Mouse (Mus musculus) inflammation-experienced regulatory T-cells, adult 6 months (primary cell): ENCODE results near the gene Zc3hav1. TPM values are rescaled to one million over a fixed set of nuclear protein-coding genes. Genes with fewer than 3 reads are reported as not detected.

Source experiments
- ATAC-seq: one replicate; pipeline ENCODE4 v1.8.0; 2017
- polyA plus RNA-seq, 3 experiments: library from polyadenylated mRNA; unstranded; fragments of 100-300 nt; shearing (Covaris generic); gene quantifications; one replicate each; pipeline ENCODE4 v1.2.1; 2017

Zc3hav1 gene
- polyA plus RNA-seq, 3 experiments from 2014 or later = 163 to 188 (median 167) TPM

- peak; percentile 25 for ATAC-seq
Measured at GRCm38 (mm10) chr6:38351930-38352329, 2.5 kb downstream of the Zc3hav1 start.

- no peak for ATAC-seq
Measured at GRCm38 (mm10) chr6:38349806-38350205, 4.6 kb downstream of the Zc3hav1 start.

GRCm38 (mm10) chr6:38348811-38349453 lies 5.5 kb downstream of the Zc3hav1 start:
- ATAC-seq = no peak

DNA sequence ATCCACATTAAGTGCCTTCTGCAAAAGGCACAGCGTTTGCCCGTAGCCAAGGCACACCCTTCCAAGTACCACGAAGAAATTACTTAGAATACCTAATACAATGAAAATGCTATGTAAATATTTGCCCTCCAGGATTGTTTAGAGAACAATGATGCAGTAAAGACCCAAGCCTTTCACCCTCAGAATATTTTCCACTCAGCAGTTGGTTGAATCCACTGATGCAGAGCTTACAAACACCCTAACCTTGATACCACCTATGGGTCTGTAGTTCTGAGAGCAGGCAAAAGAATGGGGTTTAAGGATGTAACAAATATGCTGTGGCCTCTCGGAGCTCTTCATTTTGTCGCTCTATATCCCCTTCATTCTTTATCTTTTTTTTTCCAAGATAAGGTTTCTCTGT lies 6.5 kb downstream of the Zc3hav1 start:
- ATAC-seq = no peak

DNA sequence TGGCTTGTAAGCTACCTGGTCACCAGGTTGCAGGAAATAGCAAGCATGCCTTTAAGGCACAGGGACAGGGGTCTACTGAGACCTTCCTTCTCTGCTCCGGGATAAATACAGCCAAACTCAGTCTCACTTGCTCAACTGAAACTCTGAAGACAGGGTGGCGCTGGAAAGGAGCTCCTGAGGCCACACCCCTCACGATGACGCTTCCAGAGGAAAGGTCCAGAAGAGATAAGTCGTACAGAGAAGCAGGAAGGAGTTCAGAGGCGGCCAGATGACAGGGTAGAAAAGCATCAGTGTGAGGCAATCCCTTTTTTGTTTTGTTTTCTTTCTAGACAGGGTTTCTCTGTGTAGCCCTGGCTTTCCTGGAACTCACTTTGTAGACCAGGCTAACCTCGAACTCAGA lies 8.6 kb downstream of the Zc3hav1 start:
- peak; percentile 64 for ATAC-seq

- peak; percentile 29 for ATAC-seq
Measured at GRCm38 (mm10) chr6:38344006-38344670, 10.3 kb downstream of the Zc3hav1 start.

DNA sequence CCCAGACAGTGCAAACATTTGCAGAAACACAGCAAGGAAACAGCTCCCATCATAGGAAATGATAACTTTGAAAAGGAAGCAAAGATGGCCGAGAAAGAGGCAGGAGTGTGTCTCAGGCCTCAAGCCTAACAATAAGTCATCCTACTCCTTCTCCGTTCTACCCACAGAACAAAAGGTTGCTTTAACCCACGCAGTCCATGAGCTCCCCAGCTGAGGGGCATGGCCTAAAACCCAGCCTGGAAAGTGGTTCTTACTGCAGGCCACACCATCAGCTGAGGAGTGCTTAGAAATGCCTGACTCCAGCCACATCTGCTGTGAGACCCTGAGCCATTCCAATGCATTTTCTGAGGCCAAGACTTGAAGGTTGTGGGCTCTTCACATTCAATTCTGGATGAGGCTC lies 10.8 kb downstream of the Zc3hav1 start:
- no peak for ATAC-seq

DNA sequence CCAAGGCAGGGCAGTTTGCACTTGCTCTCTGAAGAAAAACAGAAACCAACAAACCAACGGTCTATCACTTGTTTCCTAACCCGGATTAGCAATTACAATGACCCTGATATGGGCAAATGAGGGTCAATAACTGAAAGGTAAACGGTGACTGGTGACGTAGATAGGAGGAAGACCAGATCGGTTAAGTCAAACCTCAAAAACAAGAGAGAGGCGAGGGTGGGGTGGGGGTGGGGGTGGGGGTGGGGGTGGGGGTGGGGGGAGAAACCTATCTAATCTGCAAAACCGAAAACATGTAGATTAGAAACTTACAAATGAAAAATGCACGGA lies 11.8 kb downstream of the Zc3hav1 start:
- ATAC-seq = peak; percentile 19

DNA sequence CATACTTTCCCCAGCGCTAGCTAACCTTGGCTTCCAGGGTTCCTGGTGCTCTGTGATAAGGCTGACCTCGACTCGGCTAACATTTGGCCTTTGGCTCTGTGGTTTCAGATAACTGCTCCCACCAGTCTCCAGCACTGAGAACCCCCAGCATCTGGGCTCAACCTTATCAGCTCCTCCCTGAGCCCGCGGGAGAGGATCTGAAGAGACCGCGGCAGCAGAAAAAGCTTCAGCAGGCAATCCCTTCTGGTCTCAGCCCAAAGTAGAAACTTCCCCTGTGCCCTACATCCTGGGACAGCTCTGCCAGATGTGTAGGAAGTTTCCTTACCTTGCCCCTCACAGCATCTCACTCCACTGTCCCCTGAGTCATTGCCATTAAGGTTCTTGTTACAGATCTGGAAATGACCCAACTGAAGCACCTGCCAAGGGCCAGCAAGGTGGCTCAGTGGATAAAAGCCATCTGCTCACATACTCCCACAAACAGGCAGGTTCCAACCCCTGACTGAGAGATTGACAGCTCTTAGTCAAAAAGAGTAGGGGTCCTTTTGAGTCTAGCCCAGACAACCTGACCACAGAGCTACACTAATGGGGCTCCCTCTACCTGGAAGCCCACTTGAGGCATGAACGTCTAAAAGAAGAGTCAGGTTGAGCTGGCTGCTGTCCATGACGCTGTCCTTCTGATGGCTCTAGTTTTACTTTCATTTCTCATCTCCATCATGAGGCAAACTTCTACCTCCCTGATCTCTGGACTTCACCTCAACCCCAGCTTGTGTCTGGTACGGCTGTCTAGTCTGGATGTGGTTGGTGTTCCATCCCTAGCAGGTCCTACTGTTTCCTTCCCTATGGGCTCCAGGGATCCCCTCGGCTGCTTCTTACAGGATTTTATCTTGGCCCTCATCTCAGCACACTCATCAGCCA lies 12.4 kb downstream of the Zc3hav1 start:
- peak; percentile 51 for ATAC-seq

- ATAC-seq = no peak
Measured at GRCm38 (mm10) chr6:38339078-38339477, 15.3 kb downstream of the Zc3hav1 start.

GRCm38 (mm10) chr6:38337951-38338350 lies 16.5 kb downstream of the Zc3hav1 start:
- ATAC-seq = peak; percentile 36

DNA sequence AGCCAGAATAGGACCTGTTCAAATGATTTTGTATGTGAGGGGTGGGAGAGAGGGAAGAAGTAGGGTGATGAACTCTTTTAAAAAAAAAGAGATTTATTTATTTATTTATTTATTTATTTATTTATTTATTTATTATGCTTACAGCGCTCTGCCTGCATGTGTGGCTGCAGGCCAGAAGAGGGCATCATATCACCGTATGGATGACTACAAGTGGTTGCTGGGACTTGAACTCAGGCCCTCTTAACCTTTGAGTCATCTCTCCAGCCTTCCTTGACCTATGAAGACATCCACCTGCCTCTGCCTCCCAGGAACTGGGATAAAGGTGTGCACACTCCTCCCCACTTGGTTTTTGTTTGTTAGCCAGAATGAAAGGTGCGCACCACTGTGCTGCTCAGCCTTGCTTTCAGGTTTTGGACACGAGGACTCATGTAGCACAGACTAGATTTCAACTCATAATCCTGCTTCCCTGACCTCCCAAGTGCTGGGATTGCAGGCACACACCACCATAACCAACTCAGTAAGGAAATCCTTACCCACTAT lies 17.2 kb downstream of the Zc3hav1 start:
- no peak for ATAC-seq

DNA sequence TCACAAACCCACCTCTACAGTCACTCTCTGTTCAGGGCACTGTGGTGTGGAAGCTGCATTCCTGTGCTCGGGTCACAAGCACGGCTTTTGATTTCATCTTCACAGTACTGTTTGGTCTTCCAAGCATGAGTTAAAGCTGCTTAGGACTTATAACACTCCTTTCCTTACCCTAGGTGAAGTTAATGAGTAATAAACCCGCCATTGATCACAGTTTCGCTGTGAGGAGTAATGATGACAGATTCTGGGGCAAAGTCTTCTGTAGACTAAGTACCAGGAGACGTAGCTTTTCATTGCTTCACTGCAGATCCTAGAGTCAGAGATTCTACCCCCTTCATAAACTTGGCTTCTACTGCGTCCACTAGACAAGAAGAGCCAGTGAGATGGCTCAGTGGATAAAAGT lies 19.1 kb downstream of the Zc3hav1 start:
- no peak for ATAC-seq

DNA sequence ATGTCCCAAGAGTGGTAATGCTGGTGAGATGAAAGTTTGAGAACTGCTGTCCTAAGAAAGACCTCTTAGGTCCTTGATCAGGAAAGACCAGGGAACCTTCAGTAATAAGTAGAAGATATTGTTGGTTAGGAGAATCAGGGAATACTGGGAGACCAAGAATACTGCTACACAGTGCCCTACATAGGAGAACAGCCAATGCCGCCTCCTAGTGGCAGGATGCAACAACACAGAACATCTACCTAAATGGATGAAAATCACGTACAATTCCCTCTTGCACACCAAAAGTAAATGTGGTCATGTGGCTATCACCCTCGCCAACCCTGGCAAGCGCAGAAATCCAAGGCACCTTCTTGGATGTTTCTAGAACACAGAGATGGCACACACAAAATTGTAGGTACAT lies 27.8 kb downstream of the Zc3hav1 start:
- peak; percentile 36 for ATAC-seq

DNA sequence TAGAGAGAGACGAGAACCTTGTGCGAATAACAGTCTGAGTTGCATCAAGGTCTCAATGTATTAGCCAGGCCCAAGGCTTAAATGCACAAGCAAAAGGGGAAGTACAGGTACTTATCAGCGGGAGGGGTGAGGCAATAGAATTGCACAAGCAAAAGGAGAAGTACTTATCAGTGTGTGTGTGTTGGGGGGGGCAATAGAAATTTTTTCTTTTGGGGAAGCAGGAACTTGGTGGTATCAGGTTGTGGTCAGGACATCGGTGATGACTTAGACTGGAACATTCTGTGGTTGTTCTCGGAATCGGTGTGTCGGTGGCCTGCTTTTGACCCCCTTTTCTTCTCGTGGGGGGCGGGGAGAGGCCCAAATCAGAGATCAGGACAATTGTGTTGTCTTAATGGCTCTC lies 33.8 kb downstream of the Zc3hav1 start:
- no peak for ATAC-seq

DNA sequence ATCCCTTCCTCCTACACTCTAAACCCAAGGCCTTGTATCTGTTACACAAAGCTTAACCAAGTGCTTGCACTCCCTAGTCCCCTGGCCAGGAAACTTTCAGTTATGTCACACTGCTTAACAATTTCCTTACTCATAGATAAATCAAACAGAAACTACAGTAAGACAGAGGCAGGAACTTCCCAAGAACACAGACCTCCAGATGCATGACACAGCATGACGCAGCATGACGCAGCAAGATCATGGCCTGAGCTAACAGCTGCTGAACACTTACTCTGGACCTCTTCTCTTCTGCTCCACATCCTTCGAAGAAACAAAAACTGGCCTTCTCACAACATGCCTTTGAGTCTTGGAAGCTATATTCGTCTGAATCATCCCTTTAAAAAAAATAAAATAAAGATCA lies 38.4 kb downstream of the Zc3hav1 start:
- no peak for ATAC-seq

- peak; percentile 49 for ATAC-seq
Measured at GRCm38 (mm10) chr6:38309741-38310140, 44.7 kb downstream of the Zc3hav1 start.

DNA sequence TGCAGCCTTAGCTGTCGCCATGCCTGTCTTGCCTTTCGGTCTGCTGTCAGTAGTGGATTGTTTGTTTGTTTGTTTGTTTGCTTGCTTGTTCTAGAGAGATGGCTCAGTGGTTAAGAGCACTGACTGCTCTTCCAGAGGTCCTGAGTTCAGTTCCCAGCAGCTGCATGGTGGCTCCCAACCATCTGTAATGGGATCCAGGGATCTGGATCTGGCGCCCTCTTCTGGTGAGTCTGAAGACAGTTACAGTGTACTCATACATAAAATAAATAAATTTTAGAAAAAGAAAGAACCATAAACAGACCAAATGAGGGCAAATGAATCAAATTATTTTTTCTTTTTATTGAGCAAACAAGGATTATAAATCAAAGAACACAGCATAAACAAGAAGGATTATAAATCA lies 49.4 kb downstream of the Zc3hav1 start:
- ATAC-seq = no peak

DNA sequence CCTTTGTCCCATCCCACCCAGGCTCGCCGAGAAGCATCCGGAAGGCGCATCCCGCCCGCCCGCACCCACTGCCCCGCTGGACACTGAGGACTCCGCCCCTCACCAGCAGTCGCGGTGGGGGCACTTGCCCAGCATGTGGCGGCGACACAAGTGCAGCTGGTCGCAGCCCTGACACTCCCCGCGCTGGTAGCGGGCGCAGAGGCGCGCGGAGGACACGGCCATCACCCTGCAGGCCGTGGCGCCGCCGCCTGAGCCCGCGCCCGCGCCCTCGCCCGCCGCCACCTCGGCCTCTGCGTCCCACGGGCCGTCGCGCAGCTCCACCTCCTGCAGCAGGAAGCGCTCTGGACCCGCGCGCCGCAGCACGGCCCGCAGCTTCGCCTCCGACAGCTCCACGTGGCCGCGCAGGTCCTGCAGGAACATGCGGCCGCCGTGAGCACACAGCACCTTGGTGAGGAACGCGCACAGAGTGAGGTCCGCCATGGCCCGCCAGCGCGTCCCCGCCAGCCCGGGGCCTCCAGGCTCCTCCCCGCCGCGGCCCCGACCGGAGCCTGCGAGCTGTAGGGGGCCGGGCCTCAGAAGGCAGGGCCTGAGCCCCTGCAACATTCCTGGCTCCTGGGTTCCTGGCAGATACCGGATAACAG lies 55.5 kb downstream of the Zc3hav1 start, which contains the start of gene Zc3hav1l:
Zc3hav1l (minus strand) TSS at position 499 of the 641 bp plus-strand sequence.
- peak; percentile 68 for ATAC-seq

DNA sequence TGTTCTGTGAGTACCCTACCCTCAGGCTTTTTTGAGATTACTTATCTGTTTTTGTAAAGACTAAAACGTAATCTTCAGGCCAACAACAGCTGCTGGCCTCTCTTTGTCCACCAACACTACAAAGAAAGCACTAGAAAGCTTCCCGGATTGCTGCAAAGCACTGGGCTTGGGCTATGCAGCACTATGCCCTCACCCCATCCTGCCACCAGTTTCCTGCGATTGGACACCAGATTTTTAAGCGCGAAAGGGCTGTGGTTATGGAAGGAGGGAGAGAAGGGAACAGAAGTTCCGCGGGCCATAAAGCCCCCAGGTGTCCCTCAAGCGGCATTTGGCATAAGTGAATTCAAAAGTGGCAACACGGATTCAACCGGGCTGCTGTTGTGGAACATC lies 56.2 kb downstream of the Zc3hav1 start:
- ATAC-seq = no peak

DNA sequence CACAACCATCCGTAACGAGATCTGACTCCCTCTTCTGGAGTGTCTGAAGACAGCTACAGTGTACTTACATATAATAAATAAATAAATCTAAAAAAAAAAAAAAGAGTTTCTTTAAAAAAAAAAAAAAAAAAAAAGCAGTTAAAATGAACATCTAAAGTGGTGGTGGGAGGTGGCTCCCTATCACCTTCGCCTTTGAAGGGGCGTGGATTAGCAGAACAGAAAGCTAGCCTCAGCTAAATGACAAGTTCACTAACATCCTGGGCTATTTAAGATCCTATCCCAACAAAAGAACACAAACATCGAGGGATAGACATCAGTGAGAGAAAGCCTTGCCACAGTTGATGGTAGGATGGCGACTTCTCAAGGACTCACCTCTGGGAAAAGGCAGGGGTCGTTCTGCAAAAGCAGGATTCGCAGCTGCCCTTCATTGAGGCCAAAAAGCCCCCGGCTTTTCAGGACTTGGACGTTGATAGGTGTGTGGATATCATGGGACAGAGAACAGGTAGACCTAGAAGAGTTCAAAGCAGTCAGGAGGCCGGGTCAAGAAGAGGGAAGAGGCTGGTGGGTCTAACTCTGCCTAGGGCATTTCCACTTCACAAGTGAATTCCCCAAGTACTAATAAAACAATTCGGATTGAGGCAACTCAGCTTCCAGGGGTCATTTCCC lies 56.7 kb downstream of the Zc3hav1 start:
- no peak for ATAC-seq

DNA sequence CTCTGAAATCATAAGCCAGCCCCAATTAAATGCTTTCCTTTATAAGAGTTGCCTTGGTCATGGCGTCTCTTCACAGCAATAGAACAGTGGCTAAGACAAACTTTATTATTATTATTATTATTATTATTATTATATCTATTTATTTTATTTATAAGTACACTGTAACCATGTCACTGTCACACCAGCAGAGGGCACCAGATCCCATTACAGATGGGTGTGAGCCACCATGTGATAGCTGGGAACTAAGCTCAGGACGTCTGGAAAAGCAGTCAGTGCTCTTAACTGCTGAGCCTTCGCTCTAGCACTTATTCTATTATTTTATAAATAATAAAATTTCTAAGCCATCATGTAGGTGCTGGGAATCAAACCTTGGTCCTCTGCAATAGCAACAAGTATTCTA lies 60.7 kb downstream of the Zc3hav1 start:
- no peak for ATAC-seq
